Mouse (Mus musculus) ZHBTc4 (cell line): ENCODE measurements around the gene Ptpru.
A peak's percentile ranks its signal among the peaks of the same experiment; 100 is the strongest.

Experiments
- DNase-seq: peaks from one replicate; pipeline ENCODE4 v3.0.0-alpha.2; 2011; ENCODE audit warnings: low read depth, low spot score

Ptpru gene

DNA sequence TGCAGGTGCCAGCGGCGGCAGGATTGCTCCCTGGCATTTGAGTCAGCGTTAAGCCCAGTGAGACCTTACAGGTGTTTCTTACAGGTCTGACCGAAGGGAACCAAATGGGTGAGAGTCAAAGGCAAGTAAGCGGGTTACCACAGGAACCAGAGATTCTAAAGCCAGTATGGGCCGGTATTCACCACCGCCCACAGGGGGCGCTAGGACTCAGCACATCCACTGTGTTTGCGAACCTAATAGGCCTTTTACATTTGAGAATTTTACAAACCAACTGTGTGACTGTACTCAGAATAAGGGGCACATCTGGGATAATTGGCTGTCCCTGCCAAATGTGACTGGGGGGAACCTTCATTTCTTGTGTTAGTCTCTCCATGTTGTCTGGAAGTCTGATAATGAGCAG is 54.1 kb downstream of the Ptpru start:
- peak; percentile 85 for DNase-seq

GRCm38 (mm10) chr4:131781023-131781422 is 57.1 kb downstream of the Ptpru start:
- no peak for DNase-seq

GRCm38 (mm10) chr4:131778616-131779275 is 59.3 kb downstream of the Ptpru start:
- no peak for DNase-seq

DNA sequence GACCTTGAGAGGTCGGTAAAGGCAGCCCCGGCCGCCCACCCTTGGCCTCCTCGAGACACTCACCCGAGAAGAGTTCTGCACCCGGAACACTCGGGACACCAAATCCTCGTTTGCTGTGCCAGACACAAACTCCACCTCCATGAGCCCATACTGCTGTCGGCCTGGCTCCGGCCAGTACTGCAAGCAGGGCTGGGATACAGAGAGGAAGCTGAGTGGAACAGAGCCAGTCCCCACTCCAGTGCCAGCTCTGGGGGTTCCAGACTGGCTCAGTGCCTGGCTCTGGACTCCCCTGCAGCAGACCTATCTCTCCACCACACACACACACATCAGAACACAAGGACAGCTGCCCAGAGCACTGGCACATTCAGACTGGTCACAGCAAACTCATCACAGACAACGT is 66.7 kb downstream of the Ptpru start:
- no peak for DNase-seq

- no peak for DNase-seq
Observed at GRCm38 (mm10) chr4:131763911-131764310, 74.2 kb downstream of the Ptpru start.

GRCm38 (mm10) chr4:131763479-131763878 is 74.6 kb downstream of the Ptpru start:
- DNase-seq, result peak; percentile 45

GRCm38 (mm10) chr4:131762211-131762784 is 75.8 kb downstream of the Ptpru start:
- no peak for DNase-seq

DNA sequence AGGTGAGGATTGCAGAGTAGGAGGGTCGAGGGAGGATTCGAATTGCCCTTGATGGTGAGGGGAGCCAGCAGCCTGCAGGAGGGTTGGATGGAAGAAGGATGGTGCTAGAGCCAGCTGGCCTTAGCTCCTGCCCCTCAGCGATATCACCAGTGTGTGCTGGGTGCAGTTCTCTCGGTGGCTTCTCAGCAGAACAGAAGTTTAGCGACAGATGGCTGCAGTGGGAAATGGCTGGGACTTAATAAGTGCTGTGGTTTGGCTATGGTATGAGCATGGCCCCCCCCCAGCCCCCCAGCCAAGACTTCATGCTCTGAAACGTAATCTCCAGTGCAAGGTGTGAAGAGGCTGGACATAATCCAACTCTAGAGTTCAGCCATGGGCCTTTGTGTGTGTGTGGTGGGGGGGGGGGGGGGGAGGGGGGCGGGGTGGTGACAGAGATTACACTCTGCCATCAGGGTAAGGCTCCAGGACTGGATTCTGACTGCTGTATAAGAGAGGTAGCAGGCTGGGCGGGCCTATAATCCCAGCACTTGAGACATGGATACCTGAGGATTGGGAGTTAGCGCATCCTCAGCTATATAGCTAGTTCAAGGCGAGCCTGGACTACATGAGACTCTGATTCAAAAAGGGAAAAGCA is 85.8 kb downstream of the Ptpru start:
- no peak for DNase-seq

GRCm38 (mm10) chr4:131751561-131751960 is 86.5 kb downstream of the Ptpru start:
- no peak for DNase-seq

DNA sequence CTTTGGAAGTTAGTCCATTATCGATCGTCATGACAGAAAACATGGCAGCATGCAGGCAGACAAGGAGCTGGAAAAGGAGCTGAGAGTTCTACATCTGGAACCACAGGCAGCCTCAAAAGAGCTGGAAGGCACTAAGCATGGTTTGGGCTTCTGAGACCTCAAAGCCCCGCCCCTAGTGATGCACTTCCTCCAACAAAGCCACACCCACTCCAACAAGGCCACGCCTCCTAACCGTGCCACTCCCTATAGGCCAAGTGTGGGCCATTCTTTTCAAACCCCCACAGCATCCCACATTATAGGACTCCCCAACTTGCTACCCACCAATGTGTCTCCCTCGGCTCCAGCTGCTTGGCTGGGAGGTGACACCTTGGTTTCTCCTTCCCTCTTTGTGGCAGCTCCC is 88.3 kb downstream of the Ptpru start:
- peak; percentile 46 for DNase-seq

DNA sequence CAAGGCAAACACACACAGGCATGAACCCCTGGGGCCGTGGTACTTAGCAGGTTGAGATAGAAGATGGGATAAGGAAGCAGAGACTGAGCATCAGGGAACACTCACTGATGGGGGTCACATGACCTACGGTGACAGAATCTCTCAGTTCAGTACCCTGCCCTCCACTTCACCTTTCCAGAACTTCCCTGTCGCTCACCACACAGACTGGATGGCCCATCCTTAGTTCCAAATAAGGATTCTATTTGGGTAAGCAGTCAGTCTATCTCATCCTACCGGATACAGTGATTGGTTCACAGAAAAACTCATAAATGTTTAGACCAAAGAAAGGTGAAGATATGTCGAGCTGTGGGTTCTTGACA is 93.4 kb downstream of the Ptpru start:
- DNase-seq, result no peak

- DNase-seq, result no peak
Observed at GRCm38 (mm10) chr4:131743831-131744684, 94.0 kb downstream of the Ptpru start.

GRCm38 (mm10) chr4:131743031-131743430 is 95.1 kb downstream of the Ptpru start:
- DNase-seq, result no peak

- no peak for DNase-seq
Observed at GRCm38 (mm10) chr4:131740621-131741020, 97.5 kb downstream of the Ptpru start.

GRCm38 (mm10) chr4:131728628-131729027 is 109.5 kb downstream of the Ptpru start:
- DNase-seq, result no peak

GRCm38 (mm10) chr4:131723415-131724080 is 114.5 kb downstream of the Ptpru start:
- DNase-seq, result peak; percentile 83

DNA sequence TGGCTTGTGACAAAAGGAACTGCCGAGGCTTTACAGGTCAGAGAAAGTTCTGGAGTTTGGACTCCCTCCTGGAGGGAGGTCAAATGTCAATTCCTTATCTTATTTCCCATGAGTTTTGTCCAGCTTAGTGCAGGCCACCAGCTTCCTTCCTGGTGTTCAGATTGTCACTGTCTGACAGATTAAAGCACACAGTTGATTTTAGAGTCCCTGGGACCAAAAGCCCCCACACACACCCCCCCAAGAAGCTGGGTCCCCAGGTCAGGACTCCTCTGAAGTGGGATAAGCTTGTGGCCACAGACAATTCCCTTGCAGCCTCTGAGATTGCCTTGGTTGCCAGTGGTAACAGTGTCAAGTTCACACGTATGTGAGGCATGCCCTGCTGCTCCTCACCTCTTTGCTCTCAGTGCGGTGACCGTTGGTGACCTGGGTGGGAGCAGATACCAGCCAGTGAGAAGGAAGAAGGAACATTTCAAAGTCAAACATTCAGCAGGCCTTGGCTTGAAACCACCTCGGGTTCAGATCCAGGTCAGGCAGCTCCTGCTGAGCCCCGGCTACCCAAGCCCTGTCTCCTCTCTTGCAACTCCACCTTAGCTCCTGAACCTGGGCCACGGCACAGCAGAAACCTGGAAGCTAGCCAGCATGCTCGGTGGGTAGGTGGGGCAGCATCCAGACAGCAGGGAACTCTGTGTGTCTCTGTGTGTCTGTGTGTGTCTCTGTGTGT is 115.8 kb downstream of the Ptpru start:
- peak; percentile 46 for DNase-seq

GRCm38 (mm10) chr4:131719151-131719550 is 118.9 kb downstream of the Ptpru start:
- DNase-seq, result no peak
